Mouse (Mus musculus): ENCODE measurements around the gene Cox8b.
"Not testable (repeated sequence)": the region's sequence is repeated elsewhere in the genome, so short reads cannot be mapped to it uniquely, and the experiment has no call there.

Gene Cox8b

GRCm38 (mm10) chr7:140914031-140914690, 13.9 kb upstream of the Cox8b start:
- DNase-seq (ENCODE audit: low read depth, low spot score) = no peak

DNA sequence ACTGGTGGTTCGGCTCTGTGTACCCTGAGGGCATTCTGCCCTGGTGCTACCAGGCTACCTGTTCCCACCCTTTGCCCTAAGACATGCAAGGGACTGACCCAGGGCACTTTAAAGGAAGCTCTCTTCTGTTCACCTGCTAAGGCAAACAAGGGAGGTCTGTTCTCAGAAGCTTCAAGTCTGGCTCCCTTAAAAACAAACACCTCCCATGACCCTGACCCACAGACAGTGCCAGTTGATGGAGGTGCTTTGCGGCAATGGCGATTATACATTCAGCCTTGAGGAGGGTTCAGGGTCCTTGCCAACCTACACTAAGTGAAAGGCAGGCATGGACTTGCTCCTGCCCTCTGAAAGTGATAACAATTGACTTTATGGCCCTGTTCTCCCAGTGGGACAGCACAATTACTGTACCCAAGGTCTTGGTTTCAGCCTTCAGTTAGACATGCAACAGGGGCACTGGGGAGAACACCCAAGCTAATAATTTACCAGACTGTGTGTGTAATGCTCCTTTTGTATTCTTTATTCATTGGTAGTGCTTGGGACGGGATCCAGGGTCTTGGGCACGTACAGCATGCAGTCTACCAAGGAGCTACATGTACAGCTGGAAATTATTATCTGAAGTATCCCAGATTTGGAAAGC, 12.7 kb upstream of the Cox8b start:
- DNase-seq (ENCODE audit: low read depth, low spot score) = no peak

GRCm38 (mm10) chr7:140912293-140912692, 12.0 kb upstream of the Cox8b start:
- DNase-seq (ENCODE audit: low read depth, low spot score) = no peak

DNA sequence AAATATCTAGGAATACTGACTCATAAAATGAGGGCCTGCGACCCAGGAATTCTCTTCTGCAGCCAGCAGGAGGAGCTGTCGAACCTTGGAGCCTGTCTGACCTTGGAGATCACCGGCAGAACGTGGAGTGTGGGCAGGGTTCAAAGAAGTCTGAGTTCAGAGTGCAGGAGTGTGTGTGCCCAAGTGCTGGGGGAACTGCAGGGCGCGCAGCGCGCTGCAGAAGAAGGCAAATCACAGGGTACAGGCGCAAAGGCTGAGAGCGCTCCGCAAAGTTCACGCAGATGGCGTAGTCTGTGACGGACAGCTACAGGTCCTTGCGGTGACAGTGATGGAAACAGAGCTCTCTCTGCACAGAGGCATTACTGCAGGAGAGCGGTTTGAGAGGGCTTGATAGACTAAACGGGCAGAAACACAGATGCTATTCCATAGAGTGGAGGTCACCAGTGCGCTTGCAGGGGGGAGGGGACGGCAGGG, 8.4 kb upstream of the Cox8b start:
- DNase-seq (ENCODE audit: low read depth, low spot score) = peak; percentile 96

GRCm38 (mm10) chr7:140908181-140908580, 7.9 kb upstream of the Cox8b start:
- no peak for DNase-seq (ENCODE audit: low read depth, low spot score)

- DNase-seq (ENCODE audit: low read depth, low spot score) = no peak
Measured at GRCm38 (mm10) chr7:140907697-140908096, 7.5 kb upstream of the Cox8b start.

DNA sequence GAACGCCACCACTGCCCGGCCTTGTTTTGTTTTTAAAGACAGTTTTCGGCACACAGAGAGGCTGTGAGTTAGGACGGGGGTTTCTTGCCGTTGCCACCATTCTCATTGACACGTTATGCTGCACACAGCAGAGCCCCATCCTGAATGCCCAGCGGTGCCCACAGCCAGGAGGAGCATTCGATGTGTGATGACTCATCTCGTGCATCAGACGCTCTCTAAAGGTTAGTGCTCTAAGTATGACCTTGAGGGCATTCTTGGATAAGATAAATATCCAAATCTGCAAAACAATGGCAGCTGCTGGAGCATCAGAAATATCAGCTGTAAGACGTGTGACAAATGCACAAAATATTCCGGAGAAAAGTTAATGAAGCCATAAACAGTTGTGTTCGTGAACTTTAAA, 6.9 kb upstream of the Cox8b start:
- DNase-seq (ENCODE audit: low read depth, low spot score) = no peak

DNA sequence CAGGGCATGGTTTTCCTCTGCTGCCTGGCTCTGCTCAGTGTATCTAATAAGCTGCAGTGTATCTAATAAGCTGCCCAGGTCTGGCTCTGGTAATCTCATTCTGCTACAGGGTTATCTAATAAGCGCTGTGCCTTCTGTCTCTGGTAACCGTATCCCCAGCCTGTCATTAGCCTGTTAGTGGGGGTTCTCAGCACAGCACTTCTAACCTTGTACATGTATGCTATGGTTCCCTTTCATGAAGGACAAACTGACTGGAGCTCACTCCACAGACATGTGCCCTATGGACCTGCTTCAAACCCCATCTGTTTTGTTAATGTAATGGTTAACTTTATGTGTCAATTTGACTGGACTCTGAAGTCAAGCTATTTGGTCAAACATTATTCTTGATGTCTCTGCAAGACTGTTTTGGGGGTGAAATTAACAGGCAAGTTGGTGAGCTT, 5.4 kb upstream of the Cox8b start:
- no peak for DNase-seq (ENCODE audit: low read depth, low spot score)

GRCm38 (mm10) chr7:140903212-140903611, 3.0 kb upstream of the Cox8b start:
- peak; percentile 93 for DNase-seq (ENCODE audit: low read depth, low spot score)

DNA sequence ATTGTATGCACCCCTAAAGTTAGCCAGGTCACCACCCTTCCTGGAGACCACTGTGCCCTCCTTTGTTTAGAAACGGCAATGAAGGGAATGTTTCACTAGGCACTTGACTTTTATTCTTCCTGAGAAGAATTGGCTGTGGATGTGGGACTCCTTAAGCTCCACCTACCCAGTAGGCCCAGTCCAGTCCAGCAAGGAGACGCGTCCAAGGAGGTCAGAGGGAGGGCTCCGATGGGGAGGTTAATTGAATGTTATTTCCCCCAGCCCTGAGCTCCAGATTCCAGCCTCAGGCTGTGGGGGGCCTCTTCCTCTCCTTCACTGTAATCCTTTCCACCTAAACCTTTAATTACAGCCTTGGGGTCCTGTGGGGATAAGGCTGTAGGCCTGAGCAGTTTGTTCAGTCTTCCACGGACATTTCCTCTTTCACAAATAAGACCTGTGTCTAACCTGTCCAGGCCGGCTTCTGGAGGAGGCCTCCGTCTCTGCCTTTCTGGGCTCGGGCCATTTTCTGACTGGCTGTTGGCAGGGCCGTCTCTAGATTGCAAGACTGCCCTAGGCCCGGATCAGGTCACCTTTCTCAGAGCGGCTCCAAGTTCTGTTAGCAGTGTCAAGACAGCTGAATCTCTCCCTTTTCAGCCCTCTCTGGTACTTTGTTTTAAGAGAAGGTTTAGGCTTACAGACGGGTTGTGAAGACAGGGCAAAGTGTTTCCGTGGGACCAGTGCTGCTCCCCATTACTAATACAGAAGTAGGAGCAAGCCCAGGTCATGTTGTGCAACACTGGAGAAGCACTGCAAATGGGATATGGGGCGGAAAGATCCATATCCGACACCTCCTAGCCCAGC, 2.0 kb upstream of the Cox8b start:
- DNase-seq (ENCODE audit: low read depth, low spot score) = no peak

DNA sequence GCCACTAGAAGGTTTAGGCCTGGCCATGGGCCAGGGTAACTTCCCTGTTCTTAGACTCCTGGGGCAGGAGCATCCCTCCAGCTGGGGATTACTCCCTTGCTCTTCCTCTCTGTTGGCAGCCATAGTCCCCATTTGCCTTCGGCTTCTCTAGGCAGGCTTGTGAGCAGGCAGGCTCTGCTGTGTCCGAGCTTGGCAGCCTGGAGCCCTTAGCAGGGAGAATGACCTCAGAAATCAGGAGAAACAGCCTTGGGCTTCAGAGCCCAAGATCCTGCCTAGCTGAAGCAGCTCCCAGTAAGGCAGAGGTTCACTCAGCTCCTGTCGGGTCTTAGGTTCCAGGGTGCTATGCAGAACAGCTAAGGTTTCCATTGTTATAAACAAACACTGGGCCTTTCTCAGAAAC, 1.1 kb downstream of the Cox8b start:
- DNase-seq (ENCODE audit: low read depth, low spot score) = no peak

- DNase-seq (ENCODE audit: low read depth, low spot score) = no peak
Measured at GRCm38 (mm10) chr7:140897863-140898262, 2.4 kb downstream of the Cox8b start.

DNA sequence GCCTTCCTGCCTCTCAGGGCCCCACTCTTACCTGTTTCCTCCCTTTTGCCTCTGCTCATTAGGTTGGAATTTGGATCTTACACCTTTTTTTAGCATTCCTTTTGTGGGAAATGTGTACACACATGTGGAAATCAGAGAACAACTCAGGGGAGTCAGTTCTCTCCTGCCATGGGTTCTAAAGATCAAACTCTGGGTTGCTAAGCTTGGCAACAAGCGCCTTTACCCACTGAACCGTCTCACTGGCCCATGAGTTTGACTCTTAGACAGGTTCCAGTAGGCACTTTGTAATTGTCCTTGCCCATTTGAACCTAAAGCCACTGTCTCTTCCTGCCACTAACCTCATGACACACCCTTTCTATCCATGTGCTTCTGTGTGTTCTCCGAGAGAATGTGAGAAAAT, 5.6 kb downstream of the Cox8b start:
- no peak for DNase-seq (ENCODE audit: low read depth, low spot score)

GRCm38 (mm10) chr7:140894031-140894430, 6.2 kb downstream of the Cox8b start:
- no peak for DNase-seq (ENCODE audit: low read depth, low spot score)

DNA sequence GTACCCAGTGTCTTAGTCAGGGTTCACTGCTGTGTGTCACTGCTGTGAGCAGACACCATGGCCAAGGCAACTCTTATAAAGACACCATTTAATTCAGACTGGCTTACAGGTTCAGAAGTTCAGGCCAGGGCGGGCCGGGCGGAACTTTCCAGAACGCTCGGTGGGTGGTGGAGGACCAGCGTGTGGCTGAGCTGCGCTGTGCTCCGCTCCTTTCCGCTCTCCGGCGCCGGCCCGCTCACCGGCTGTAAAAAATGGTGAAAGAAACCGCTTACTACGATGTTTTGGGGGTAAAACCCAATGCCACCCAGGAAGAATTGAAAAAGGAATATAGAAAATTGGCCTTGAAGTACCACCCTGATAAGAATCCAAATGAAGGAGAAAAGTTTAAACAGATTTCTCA, 9.6 kb downstream of the Cox8b start:
- not testable (repeated sequence) for DNase-seq (ENCODE audit: low read depth, low spot score)

DNA sequence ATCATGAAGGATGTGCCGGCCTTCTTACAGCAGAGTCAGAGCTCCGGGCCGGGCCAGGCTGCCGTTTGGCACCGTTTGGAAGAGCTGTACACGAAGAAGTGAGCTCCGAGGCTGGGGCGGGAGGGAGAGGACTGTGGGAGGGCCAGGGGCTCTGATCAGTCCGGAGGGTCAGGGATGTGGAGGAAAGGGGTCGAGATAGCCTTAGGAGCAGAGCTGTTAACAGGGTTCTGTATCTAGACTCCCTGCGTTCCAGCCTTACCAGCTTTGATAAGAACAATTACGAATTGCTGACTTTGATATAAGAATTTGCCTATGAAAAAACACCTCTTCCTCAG, 17.8 kb downstream of the Cox8b start:
- no peak for DNase-seq (ENCODE audit: low read depth, low spot score)

DNA sequence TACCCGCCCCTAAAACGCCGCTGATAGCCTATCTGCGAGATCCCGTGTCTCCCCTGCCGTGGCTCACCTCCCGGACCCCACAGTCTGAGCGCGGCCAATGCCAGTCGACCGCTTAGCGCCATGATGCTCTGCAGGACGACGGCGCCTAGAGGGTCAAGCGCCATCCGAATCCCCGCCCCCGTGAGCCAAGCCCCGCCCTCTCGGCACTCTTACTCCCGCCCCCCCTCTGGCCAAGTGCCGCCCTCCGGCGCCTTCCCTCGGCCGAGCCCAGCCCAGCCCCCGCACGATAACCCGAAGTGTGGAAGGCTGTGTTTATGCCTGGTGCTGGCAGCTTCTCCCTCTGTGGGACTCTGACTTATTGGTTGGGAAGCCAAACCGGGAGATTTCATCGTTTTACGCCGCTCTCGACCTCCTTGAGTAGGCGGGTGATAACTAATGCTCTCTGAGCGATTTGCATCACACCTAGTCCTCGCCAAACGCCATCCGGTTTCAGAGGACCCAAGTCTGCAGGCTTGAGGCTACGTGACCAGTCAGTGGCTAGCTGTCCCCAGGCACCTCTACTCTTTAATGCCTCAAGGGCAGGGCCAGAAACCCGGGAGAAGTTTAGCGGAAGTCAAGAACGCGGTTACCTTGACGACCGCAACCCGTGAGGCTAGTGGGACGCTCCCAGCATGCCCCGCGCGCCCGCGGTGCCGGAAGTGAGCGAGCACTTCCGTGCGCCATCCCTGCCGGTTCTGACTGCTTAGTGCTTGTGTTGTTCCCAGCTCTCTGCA, 18.4 kb downstream of the Cox8b start, which contains the start of the genes Psmd13 and Sirt3:
Psmd13 (plus strand) TSS at position 273 of the 773 bp plus-strand sequence.
Sirt3 (minus strand) TSS at position 614 of the 773 bp plus-strand sequence.
- DNase-seq (ENCODE audit: low read depth, low spot score) = peak; percentile 98

DNA sequence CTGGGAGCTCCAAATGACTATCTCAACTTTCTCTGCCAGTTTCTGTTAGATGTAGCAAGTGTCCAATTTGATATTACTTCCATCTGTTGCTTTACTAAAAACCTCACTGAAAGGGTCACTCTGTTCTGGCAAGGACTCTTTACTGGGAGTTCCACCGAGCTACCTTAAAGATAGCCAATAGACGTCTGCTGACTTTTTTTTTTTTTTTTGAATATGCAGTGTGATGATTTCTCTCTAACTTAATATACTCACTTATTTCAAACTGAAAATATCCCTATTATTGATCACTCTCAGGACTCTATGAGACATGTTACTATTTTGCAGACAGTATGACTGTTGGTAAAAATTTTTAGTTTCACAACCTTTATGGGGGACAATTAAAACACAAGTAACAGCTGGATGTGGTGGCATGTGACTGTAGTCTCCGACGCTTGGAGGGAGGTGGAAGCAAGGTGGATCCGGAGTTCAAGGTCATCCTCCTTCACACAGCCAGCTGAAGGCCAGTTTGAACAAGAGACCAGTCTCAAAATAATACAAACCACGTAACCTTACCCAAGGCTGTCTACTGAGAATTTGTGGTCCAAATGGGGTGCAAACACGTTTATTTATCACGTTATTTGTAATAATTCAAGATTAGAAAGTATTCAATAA, 19.3 kb downstream of the Cox8b start:
- peak; percentile 66 for DNase-seq (ENCODE audit: low read depth, low spot score)

- no peak for DNase-seq (ENCODE audit: low read depth, low spot score)
Measured at GRCm38 (mm10) chr7:140880419-140880818, 19.8 kb downstream of the Cox8b start.

GRCm38 (mm10) chr7:140879355-140879754, 20.9 kb downstream of the Cox8b start:
- no peak for DNase-seq (ENCODE audit: low read depth, low spot score)

DNA sequence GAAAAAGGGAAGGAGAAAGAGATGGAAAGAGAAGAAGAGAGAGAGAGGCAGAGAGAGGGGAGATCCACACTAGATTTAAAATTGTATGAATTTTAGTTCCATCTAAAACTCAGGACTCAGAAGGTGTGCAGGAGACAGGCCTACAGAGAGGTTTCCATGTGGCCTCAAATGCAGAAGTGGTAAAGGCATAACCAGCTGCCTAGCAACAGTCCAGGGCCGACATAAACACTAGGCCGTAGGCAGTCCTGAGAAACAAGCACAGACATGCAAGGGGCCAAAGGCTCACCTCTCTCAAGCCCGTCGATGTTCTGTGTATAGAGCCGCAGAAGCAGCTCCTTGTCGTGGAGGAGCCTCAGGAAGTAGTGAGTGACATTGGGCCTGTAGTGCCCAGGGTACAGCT, 22.9 kb downstream of the Cox8b start:
- DNase-seq (ENCODE audit: low read depth, low spot score) = no peak

Data from ZHBTc4 (cell line).